Mouse (Mus musculus): ENCODE measurements at regions not wholly inside any gene's neighbourhood (a gene's known extent, or its start where the extent isn't known, plus 50 kb on each side); places are given as distances from the start of the nearest gene placed in this dataset.

- Histone ChIP-seq H3K9me3 (replicated peaks) (no peaks in the 10 kb centered on the region), H3K36me3 (no peaks in the 10 kb centered on the region), H3K27ac (no peak overlapping the region), H3K4me1 (no peaks in the 10 kb centered on the region), H3K4me3 (no peak overlapping the region), H3K27me3 (ENCODE audit: low read depth, poor library complexity, severe bottlenecking) (no peaks in the 10 kb centered on the region)
- 85% methylated on average over 1 of the region's 1 CpGs for WGBS
- no peak for DNase-seq (ENCODE audit: low spot score)
These were observed 384.3 kb upstream of the Ubash3b start for GRCm38 (mm10) chr9:41545776-41546175.

GRCm38 (mm10) chr9:41542511-41542910 lies 381.0 kb upstream of the Ubash3b start:
- H3K4me1 ChIP-seq, result no peaks in the 10 kb centered on the region
- no peaks in the 10 kb centered on the region for H3K9me3 ChIP-seq (replicated peaks)
- no peaks in the 10 kb centered on the region for H3K36me3 ChIP-seq
- no peaks in the 10 kb centered on the region for H3K27me3 ChIP-seq (ENCODE audit: low read depth, poor library complexity, severe bottlenecking)
- no peak overlapping the region for H3K27ac ChIP-seq
- DNase-seq (ENCODE audit: low spot score), result no peak
- no peak overlapping the region for H3K4me3 ChIP-seq
- 92% methylated on average over 5 of the region's 5 CpGs for WGBS

DNA sequence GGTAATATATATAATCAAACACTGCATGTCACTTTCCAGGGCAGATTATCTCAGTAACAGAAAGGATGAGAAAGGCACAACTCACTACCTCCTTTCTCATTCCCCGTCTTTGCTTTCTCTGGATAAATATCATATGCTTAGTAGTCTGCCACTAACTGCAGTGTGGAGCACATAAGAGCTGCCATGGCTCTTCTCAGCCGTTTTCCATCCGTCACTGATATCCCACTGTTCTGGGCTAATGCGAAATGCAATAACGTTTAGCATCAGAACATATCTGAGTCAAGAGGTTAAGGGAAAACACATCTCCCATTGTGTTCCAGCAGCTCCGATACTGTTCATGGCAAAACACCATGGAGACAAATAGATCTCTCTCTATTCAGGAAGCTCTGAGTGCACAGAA lies 379.8 kb upstream of the Ubash3b start:
- Histone ChIP-seq H3K27me3 (ENCODE audit: low read depth, poor library complexity, severe bottlenecking) (no peaks in the 10 kb centered on the region), H3K9me3 (replicated peaks) (no peaks in the 10 kb centered on the region), H3K4me3 (no peak overlapping the region), H3K36me3 (no peaks in the 10 kb centered on the region), H3K4me1 (no peaks in the 10 kb centered on the region), H3K27ac (no peak overlapping the region)
- 91% methylated on average over 6 of the region's 6 CpGs for WGBS
- no peak for DNase-seq (ENCODE audit: low spot score)

- no peak overlapping the region for H3K27ac ChIP-seq
- DNase-seq (ENCODE audit: low spot score), result no peak
- H3K36me3 ChIP-seq, result no peaks in the 10 kb centered on the region
- no peaks in the 10 kb centered on the region for H3K27me3 ChIP-seq (ENCODE audit: low read depth, poor library complexity, severe bottlenecking)
- H3K4me1 ChIP-seq, result peaks cover 6% of the 10 kb centered on the region; the same call in 1 of the 2 replicates
- H3K9me3 ChIP-seq (replicated peaks), result no peaks in the 10 kb centered on the region
- H3K4me3 ChIP-seq, result no peak overlapping the region
- WGBS, result 60% methylated on average over 3 of the region's 3 CpGs
These were observed 371.3 kb upstream of the Ubash3b start for GRCm38 (mm10) chr9:41532786-41533185.

DNA sequence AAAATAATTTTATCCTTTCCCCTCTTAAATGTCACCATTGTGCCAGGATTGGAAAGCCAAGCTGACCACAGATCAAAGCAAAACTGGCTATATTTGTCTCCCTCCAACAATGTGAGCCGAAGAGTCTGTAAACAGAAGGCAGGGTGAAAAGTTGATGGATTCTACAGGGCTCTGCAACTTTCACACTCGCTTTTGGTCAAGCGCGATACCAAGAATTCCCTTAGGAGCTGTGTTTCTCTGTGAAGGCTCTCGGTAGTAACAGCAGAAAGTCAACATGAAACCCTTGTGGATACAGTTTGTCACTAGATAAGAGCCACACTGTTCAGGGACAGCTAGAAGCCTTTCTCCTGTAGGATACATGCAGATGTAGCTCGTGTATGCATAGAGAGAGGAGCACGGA lies 370.8 kb upstream of the Ubash3b start:
- Histone ChIP-seq H3K9me3 (replicated peaks) (no peaks in the 10 kb centered on the region), H3K27ac (no peak overlapping the region), H3K36me3 (no peaks in the 10 kb centered on the region), H3K4me1 (peaks cover 6% of the 10 kb centered on the region; the same call in 1 of the 2 replicates), H3K4me3 (no peak overlapping the region), H3K27me3 (ENCODE audit: low read depth, poor library complexity, severe bottlenecking) (no peaks in the 10 kb centered on the region)
- WGBS, result 75% methylated on average over 7 of the region's 7 CpGs
- DNase-seq (ENCODE audit: low spot score), result no peak

DNA sequence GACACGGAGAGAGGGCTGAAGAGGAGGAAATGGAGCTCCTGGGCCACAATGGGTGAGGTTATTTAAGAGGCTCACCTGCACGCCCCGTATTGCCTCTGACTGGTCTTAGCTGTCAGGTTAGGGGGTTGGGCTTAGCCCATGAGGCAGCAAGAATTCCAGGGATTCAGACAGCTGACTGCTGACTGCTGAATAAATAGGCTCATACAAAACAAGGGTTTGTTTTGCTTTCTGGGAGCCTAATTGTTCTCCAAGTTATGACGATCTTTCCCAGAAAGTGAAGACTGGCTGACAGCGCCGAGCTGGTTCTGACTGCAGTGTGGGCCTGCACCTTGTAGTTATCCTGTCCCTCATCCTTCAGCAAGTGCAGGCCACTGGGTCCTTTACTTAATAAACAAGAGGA lies 370.1 kb upstream of the Ubash3b start:
- H3K9me3 ChIP-seq (replicated peaks), result no peaks in the 10 kb centered on the region
- 77% methylated on average over 6 of the region's 6 CpGs for WGBS
- H3K27ac ChIP-seq, result no peak overlapping the region
- no peak for DNase-seq (ENCODE audit: low spot score)
- no peak overlapping the region for H3K4me3 ChIP-seq
- H3K36me3 ChIP-seq, result no peaks in the 10 kb centered on the region
- peaks cover 6% of the 10 kb centered on the region; the same call in 1 of the 2 replicates for H3K4me1 ChIP-seq
- no peaks in the 10 kb centered on the region for H3K27me3 ChIP-seq (ENCODE audit: low read depth, poor library complexity, severe bottlenecking)

DNA sequence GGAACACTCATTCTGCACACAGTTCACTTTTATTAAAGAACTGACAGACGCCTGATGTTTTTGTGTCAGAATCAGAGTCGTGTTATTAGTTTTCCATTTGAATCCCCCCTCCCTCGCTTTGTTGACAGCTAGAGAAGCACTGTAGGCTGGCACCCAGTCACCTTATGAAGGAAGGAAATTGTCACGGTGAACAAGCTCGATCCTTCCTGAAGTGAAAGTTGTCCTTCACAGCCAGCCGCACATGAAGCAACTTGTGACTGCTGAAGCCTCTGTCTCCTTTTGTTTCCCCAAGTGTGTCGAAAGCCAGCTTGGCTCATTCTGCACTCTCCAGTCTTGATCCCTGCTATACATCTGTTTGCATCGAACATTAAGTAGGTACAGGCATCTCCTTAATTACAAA lies 364.6 kb upstream of the Ubash3b start:
- peak overlapping the region; percentile 34; the same call in 1 of the 2 replicates for H3K27ac ChIP-seq
- WGBS, result 83% methylated on average over 8 of the region's 8 CpGs
- H3K9me3 ChIP-seq (replicated peaks), result no peaks in the 10 kb centered on the region
- no peaks in the 10 kb centered on the region for H3K27me3 ChIP-seq (ENCODE audit: low read depth, poor library complexity, severe bottlenecking)
- no peak for DNase-seq (ENCODE audit: low spot score)
- H3K36me3 ChIP-seq, result peaks cover 3% of the 10 kb centered on the region; the same call in 1 of the 2 replicates
- H3K4me1 ChIP-seq, result peaks cover 19% of the 10 kb centered on the region
- H3K4me3 ChIP-seq, result no peak overlapping the region

DNA sequence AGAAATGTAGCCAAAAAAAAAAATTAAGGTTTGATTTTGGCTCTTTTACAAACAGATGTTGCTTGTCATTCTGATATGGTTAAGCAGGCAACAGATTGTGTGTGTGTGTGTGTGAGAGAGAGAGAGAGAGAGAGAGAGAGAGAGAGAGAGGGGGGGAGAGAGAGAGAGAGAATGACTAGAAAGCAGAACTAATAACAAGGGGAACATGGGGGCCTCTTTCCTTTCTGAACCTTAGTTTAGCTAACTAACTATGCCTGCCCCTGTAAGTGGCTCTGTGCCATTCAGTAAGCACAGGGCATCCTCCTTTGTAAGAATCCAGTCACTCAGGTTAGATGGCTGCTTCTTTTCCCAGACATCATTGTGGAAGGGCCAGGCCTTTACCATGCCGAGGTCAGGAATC lies 364.0 kb upstream of the Ubash3b start:
- H3K27me3 ChIP-seq (ENCODE audit: low read depth, poor library complexity, severe bottlenecking), result no peaks in the 10 kb centered on the region
- peaks cover 3% of the 10 kb centered on the region; the same call in 1 of the 2 replicates for H3K36me3 ChIP-seq
- 58% methylated on average over 1 of the region's 1 CpGs for WGBS
- H3K27ac ChIP-seq, result peak overlapping the region; percentile 64; the same call in 1 of the 2 replicates
- H3K4me3 ChIP-seq, result no peak overlapping the region
- H3K4me1 ChIP-seq, result peaks cover 19% of the 10 kb centered on the region
- no peak for DNase-seq (ENCODE audit: low spot score)
- H3K9me3 ChIP-seq (replicated peaks), result no peaks in the 10 kb centered on the region

DNA sequence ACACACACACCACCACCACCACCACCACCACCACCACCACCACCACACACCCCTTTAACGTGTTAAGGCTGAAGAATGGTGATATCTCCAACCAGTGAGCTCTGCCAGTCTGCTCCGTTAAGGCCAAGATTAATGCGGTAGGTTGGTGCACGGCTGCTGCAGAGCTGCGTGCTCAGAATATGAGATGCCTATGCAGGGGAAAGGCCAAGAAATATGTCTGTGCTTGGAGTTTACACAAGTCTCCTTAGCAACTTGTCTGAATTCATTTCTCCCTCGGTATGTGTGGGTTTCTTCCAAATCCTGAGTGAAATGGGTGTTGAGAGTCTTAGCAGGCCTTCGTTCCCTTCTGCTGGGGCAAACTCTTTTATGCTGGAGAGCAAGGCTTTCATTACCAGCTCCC lies 363.1 kb upstream of the Ubash3b start:
- no peak for DNase-seq (ENCODE audit: low spot score)
- Histone ChIP-seq H3K27me3 (ENCODE audit: low read depth, poor library complexity, severe bottlenecking) (no peaks in the 10 kb centered on the region), H3K4me3 (no peak overlapping the region), H3K4me1 (peaks cover 19% of the 10 kb centered on the region), H3K27ac (peak overlapping the region; percentile 64; the same call in 1 of the 2 replicates), H3K9me3 (replicated peaks) (no peaks in the 10 kb centered on the region), H3K36me3 (peaks cover 3% of the 10 kb centered on the region; the same call in 1 of the 2 replicates)
- 82% methylated on average over 7 of the region's 7 CpGs for WGBS

- H3K36me3 ChIP-seq, result peaks cover 3% of the 10 kb centered on the region; the same call in 1 of the 2 replicates
- no peak overlapping the region for H3K4me3 ChIP-seq
- H3K9me3 ChIP-seq (replicated peaks), result no peaks in the 10 kb centered on the region
- no peak for DNase-seq (ENCODE audit: low spot score)
- 92% methylated on average over 2 of the region's 2 CpGs for whole genome bisulfite sequencing
- H3K4me1 ChIP-seq, result peaks cover 19% of the 10 kb centered on the region
- no peak overlapping the region for H3K27ac ChIP-seq
- H3K27me3 ChIP-seq (ENCODE audit: low read depth, poor library complexity, severe bottlenecking), result no peaks in the 10 kb centered on the region
These were observed 362.5 kb upstream of the Ubash3b start for GRCm38 (mm10) chr9:41523969-41524368.

DNA sequence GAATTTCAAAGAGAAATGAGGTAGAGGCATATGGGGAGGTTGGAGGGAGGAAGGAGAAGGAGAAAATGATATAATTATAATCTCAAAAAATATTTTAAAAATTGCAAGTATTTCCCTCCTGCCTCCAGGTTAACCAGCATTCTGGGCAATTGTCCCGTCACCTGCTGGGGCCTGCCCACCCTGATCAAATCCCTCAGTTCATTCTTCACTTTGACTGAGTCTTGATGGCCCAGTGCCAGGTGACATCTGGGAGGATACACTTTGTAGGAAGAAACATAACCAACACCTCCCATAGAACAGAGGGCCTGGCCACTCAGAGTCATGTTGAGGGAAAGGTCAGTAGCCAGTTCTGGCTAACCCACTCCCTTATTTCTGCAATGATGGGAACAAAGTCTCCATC lies 360.8 kb upstream of the Ubash3b start:
- WGBS, result 89% methylated on average over 1 of the region's 1 CpGs
- no peak for DNase-seq (ENCODE audit: low spot score)
- H3K27ac ChIP-seq, result no peak overlapping the region
- H3K9me3 ChIP-seq (replicated peaks), result no peaks in the 10 kb centered on the region
- peaks cover 3% of the 10 kb centered on the region; the same call in 1 of the 2 replicates for H3K36me3 ChIP-seq
- peaks cover 22% of the 10 kb centered on the region for H3K4me1 ChIP-seq
- H3K4me3 ChIP-seq, result no peak overlapping the region
- no peaks in the 10 kb centered on the region for H3K27me3 ChIP-seq (ENCODE audit: low read depth, poor library complexity, severe bottlenecking)

GRCm38 (mm10) chr9:41517787-41518186 lies 356.3 kb upstream of the Ubash3b start:
- H3K4me3 ChIP-seq, result no peak overlapping the region
- H3K9me3 ChIP-seq (replicated peaks), result no peaks in the 10 kb centered on the region
- WGBS, result 74% methylated on average over 2 of the region's 2 CpGs
- peak overlapping the region; percentile 20; the same call in 1 of the 2 replicates for H3K27ac ChIP-seq
- no peaks in the 10 kb centered on the region for H3K27me3 ChIP-seq (ENCODE audit: low read depth, poor library complexity, severe bottlenecking)
- no peak for DNase-seq (ENCODE audit: low spot score)
- H3K4me1 ChIP-seq, result 0 out of 2 replicates have a peak, but pooled peaks cover 2% of the 10 kb centered on the region
- H3K36me3 ChIP-seq, result peaks cover 3% of the 10 kb centered on the region; the same call in 1 of the 2 replicates

GRCm38 (mm10) chr9:41517053-41517696 lies 355.7 kb upstream of the Ubash3b start:
- 88% methylated on average over 2 of the region's 2 CpGs for WGBS
- H3K9me3 ChIP-seq (replicated peaks), result no peaks in the 10 kb centered on the region

More at GRCm38 (mm10) chr9:41517053-41517696, 355.7 kb upstream of the Ubash3b start:
- Histone ChIP-seq H3K27me3 (ENCODE audit: low read depth, poor library complexity, severe bottlenecking) (no peaks in the 10 kb centered on the region), H3K4me3 (no peak overlapping the region), H3K36me3 (no peaks in the 10 kb centered on the region), H3K4me1 (0 out of 2 replicates have a peak, but pooled peaks cover 2% of the 10 kb centered on the region), H3K27ac (peak overlapping the region; percentile 20; the same call in 1 of the 2 replicates)
- DNase-seq (ENCODE audit: low spot score), result no peak
